Mouse (Mus musculus) hindbrain, postnatal 0 days (tissue): ENCODE data around the gene Bdkrb2. TPM values are rescaled to one million over a fixed set of nuclear protein-coding genes. Genes with fewer than 3 reads are reported as not detected.
A peak's percentile ranks its signal among the peaks of the same experiment; 100 is the strongest.

Source experiments
- ATAC-seq: fragments of 200-750 bp; cut with Nextera tagmentation; 2 replicates; pipeline ENCODE4 v1.8.0; 2017; ENCODE audit warnings: mild to moderate bottlenecking, moderate TSS enrichment, moderate library complexity
- DNase-seq: peaks from one replicate; pipeline ENCODE4 v3.0.0-alpha.2; 2015; ENCODE audit warnings: low spot score
- H3K27ac ChIP-seq: fragments of 300-500 bp; sonication (generic); 2 replicates; pipeline ENCODE4 v1.5.1; 2014; ENCODE audit warnings: mild to moderate bottlenecking
- H3K27me3 ChIP-seq: fragments of 300-500 bp; sonication (generic); 2 replicates; pipeline ENCODE4 v1.6.1; 2014; ENCODE audit warnings: low read length, mixed read lengths; ENCODE audit not compliant: insufficient read depth
- H3K36me3 ChIP-seq: fragments of 300-500 bp; sonication (generic); 2 replicates; pipeline ENCODE4 v1.6.1; 2014; ENCODE audit warnings: low read length, mixed read lengths; ENCODE audit not compliant: insufficient read depth
- H3K4me1 ChIP-seq: fragments of 300-500 bp; sonication (generic); 2 replicates; pipeline ENCODE4 v1.6.1; 2014; ENCODE audit warnings: antibody characterized with exemption, low read length, mixed read lengths; ENCODE audit not compliant: insufficient read depth
- H3K4me2 ChIP-seq: fragments of 300-500 bp; sonication (generic); 2 replicates; pipeline ENCODE4 v1.6.1; 2014; ENCODE audit warnings: low read depth, mild to moderate bottlenecking, low read length, moderate library complexity, mixed read lengths
- H3K4me3 ChIP-seq: fragments of 300-500 bp; sonication (generic); 2 replicates; pipeline ENCODE4 v1.5.1; 2014; ENCODE audit warnings: low read length
- H3K9ac ChIP-seq: fragments of 300-500 bp; sonication (generic); replicated peaks from 2 replicates; pipeline ENCODE4 v1.6.1; 2014; ENCODE audit warnings: mild to moderate bottlenecking, low read length, moderate library complexity, mixed read lengths
- H3K9me3 ChIP-seq: fragments of 300-500 bp; sonication (generic); 2 replicates; pipeline ENCODE4 v1.6.1; 2016; ENCODE audit warnings: low read length, mixed read lengths
- CTCF ChIP-seq: IDR thresholded peaks from 2 replicates; pipeline ENCODE4 v1.5.1; 2016; ENCODE audit warnings: antibody characterized with exemption, control low read depth, low read depth
- WGBS: fragments of 180-500 bp; shearing (Covaris S2); extraction: QIAGEN DNeasy Blood & Tissue Kit; methylation state at CpG from one replicate; pipeline ENCODE4 v1.1.7; 2014; 5-methylcytosine and 5-hydroxymethylcytosine counted together
- polyA plus RNA-seq: library from polyadenylated mRNA; unstranded; fragments of >200 nt; fragmentation: Nextera tagmentation; extraction: Ambion mirVana; gene quantifications from 2 replicates; pipeline ENCODE4 v1.2.1, GENCODE M21; 2015
- total RNA-seq: library from RNA; depleted of rRNA; stranded (reverse); fragments of >200 nt; gene quantifications from 2 replicates; pipeline ENCODE4 v1.2.3, GENCODE M21; 2014

Bdkrb2 gene
- total and polyA plus RNA-seq, 2 experiments from 2014 or later, result 0.90 to 2.6 TPM

DNA sequence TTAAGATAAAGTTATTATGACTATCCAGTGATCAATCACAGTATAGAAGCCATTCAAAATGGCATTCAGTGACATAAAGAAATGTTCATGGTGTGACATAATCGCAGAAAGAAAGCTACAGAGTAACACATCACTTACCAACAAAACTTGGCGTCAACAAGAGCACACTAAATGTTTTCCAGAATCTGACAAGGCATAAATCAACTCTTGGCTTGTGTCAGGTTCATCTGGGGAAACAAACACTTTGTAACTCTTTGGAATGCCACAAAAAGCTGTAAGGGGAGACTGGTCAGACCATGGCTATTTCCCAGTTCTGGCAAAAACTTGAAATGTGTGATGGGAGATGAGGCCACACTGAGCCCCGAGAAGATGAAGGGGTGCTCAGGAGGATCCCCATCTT, 36.8 kb upstream of the Bdkrb2 start:
- TF ChIP-seq CTCF, result no peak
- Histone ChIP-seq H3K4me2 (no peak overlapping the region), H3K36me3 (no peaks in the 10 kb centered on the region), H3K4me1 (peaks cover 7% of the 10 kb centered on the region; the same call in 1 of the 2 replicates), H3K27ac (peak overlapping the region; percentile 46), H3K27me3 (no peaks in the 10 kb centered on the region), H3K4me3 (no peak overlapping the region), H3K9me3 (no peaks in the 10 kb centered on the region), H3K9ac (no peak overlapping the region)
- DNase-seq (no peak), ATAC-seq (no peak)
- WGBS, result 72% methylated on average over 3 of the region's 3 CpGs

DNA sequence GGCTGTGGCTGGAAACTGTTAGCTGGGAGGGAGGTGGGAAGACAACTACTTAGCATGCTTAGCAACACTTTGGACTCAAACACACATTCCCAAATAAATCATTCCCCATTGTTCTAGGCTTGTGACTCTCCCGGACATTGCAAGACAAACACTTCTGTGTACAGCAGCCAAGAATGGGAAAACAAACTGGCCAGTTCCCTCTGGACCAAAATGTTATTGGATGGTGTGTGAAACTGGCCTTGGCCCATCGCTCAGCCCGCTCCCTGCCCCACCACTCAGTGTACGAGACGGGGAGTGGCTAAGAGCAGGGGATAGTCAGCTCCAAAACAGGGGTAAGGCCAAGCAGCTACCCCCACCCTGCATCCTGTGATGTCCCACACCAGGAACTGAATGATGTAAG, 36.2 kb upstream of the Bdkrb2 start:
- Histone ChIP-seq H3K27ac (peak overlapping the region; percentile 46), H3K4me3 (no peak overlapping the region), H3K27me3 (no peaks in the 10 kb centered on the region), H3K36me3 (no peaks in the 10 kb centered on the region), H3K9ac (no peak overlapping the region), H3K4me2 (no peak overlapping the region), H3K4me1 (peaks cover 13% of the 10 kb centered on the region; the same call in 1 of the 2 replicates), H3K9me3 (no peaks in the 10 kb centered on the region)
- TF ChIP-seq CTCF, result no peak
- DNase-seq, result peak; percentile 81
- peak; percentile 95 for ATAC-seq
- WGBS, result 33% methylated on average over 5 of the region's 5 CpGs

- no peaks in the 10 kb centered on the region for H3K36me3 ChIP-seq
- DNase-seq (peak; percentile 55), ATAC-seq (no peak)
- H3K4me1 ChIP-seq, result peaks cover 14% of the 10 kb centered on the region; the same call in 1 of the 2 replicates
- no peak overlapping the region for H3K9ac ChIP-seq
- no peak overlapping the region for H3K4me2 ChIP-seq
- no peak overlapping the region for H3K4me3 ChIP-seq
- no peak for TF ChIP-seq CTCF
- H3K9me3 ChIP-seq, result no peaks in the 10 kb centered on the region
- 39% methylated on average over 9 of the region's 9 CpGs for WGBS
- no peaks in the 10 kb centered on the region for H3K27me3 ChIP-seq
- H3K27ac ChIP-seq, result no peak overlapping the region
These were observed 33.5 kb upstream of the Bdkrb2 start for GRCm38 (mm10) chr12:105529545-105529944.

GRCm38 (mm10) chr12:105531724-105532371, 31.2 kb upstream of the Bdkrb2 start:
- TF ChIP-seq CTCF, result no peak
- Histone ChIP-seq H3K4me2 (no peak overlapping the region), H3K9me3 (no peaks in the 10 kb centered on the region), H3K4me3 (no peak overlapping the region), H3K4me1 (peaks cover 14% of the 10 kb centered on the region; the same call in 1 of the 2 replicates), H3K36me3 (no peaks in the 10 kb centered on the region), H3K27ac (peak overlapping the region; percentile 48; the same call in 1 of the 2 replicates), H3K9ac (no peak overlapping the region), H3K27me3 (no peaks in the 10 kb centered on the region)
- ATAC-seq (no peak), DNase-seq (peak; percentile 71)
- WGBS, result 27% methylated on average over 8 of the region's 8 CpGs

- Histone ChIP-seq H3K27me3 (no peaks in the 10 kb centered on the region), H3K9ac (no peak overlapping the region), H3K27ac (no peak overlapping the region), H3K4me3 (no peak overlapping the region), H3K4me2 (no peak overlapping the region), H3K9me3 (no peaks in the 10 kb centered on the region), H3K4me1 (peaks cover 9% of the 10 kb centered on the region; the same call in 1 of the 2 replicates), H3K36me3 (no peaks in the 10 kb centered on the region)
- 88% methylated on average over 4 of the region's 4 CpGs for WGBS
- no peak for TF ChIP-seq CTCF
- ATAC-seq (no peak), DNase-seq (no peak)
These were observed 28.2 kb upstream of the Bdkrb2 start for GRCm38 (mm10) chr12:105534842-105535241.

DNA sequence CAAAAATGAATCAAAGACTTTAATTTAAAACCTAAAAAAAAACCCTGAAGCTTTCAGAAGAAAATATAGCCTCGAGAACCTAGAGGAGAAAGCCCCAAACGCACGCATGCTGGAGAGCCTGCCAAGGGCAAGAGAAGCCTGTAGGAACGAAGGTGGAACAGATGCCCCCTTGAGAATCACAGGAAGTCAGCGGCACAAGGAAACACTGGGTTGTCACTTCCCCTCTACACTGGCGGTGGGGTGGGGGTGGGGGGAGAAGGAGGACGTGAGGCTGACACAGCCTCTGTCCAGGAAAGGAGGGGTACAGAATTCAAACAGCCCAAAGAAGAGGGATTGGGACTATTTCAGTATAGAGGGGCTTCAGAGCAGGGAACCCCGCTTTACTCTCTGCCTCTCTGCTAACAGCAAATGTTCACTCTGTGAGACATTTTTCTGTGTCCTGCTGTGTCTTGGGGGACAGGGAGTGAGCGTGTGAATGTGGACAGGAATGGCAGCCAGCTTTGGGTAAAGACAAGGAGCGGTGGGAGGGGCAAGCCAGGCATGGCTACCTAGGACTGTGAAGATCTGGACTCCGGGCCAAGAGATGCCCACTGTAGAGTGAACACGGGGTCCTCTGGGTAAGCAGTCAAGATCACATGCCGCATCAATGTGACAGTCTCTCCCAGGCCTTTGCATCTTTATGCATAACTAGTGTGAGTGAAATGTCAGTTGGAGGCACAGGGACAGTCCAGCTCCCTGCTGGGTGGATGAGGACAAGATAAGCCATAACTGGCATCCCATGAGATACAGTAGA, 26.9 kb upstream of the Bdkrb2 start:
- no peaks in the 10 kb centered on the region for H3K9me3 ChIP-seq
- TF ChIP-seq CTCF, result no peak
- H3K4me1 ChIP-seq, result peaks cover 7% of the 10 kb centered on the region; the same call in 1 of the 2 replicates
- DNase-seq, result peak; percentile 55
- ATAC-seq, result peak; percentile 78
- no peak overlapping the region for H3K4me2 ChIP-seq
- WGBS, result 54% methylated on average over 13 of the region's 13 CpGs
- no peak overlapping the region; the same call in 1 of the 2 replicates for H3K9ac ChIP-seq
- no peaks in the 10 kb centered on the region for H3K27me3 ChIP-seq
- H3K4me3 ChIP-seq, result no peak overlapping the region
- no peak overlapping the region for H3K27ac ChIP-seq
- H3K36me3 ChIP-seq, result no peaks in the 10 kb centered on the region
